Mouse (Mus musculus) layer of hippocampus, adult 9-11 months (tissue): ENCODE measurements at regions not wholly inside any gene's neighbourhood (a gene's known extent, or its start where the extent isn't known, plus 50 kb on each side); places are given as distances from the start of the nearest gene placed in this dataset.
A peak's percentile ranks its signal among the peaks of the same experiment; 100 is the strongest.
"Not testable (repeated sequence)": the region's sequence is repeated elsewhere in the genome, so short reads cannot be mapped to it uniquely, and the experiment has no call there.

Experiments
- DNase-seq: peaks from one replicate; pipeline ENCODE4 v3.0.0; 2022

DNA sequence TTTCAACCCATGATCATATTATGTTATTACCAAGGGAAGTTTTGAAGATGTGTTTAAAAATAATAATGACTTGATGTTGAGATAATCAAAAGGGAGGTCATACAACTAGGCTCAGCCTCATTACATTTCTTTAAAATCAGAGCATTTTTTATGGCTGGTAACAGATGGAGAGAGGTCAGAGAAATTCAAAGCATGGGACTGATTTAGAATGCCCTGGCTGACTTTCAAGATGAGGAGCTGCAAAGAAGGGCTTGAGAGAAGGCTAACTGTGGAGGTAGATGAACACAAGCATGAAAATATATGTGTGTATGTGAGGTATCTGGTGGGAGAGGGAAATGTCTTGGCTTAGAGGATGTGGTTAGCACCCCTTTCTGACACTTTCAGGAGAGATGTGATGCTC, 502.6 kb upstream of the Gdi2 start:
- DNase-seq = not testable (repeated sequence)

DNA sequence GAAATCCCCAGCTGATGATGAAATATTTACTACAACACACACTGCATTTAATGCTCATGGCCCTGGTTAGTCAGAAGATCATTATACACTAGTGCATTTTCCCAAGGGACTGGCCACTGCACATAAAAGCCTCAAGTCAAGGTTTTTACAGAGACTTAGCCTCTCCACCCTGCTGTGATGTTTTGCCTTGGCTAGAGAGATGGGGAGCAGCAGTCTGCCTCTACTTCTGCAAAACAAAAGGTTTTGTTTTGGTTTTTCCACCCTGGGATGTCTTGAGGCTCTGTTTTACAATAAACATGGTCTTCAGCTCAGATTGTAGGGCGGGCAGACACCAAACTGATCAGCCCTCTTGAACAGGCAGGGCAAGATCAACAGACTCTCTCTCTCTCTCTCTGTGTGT, 500.9 kb upstream of the Gdi2 start:
- DNase-seq = peak; percentile 2

DNA sequence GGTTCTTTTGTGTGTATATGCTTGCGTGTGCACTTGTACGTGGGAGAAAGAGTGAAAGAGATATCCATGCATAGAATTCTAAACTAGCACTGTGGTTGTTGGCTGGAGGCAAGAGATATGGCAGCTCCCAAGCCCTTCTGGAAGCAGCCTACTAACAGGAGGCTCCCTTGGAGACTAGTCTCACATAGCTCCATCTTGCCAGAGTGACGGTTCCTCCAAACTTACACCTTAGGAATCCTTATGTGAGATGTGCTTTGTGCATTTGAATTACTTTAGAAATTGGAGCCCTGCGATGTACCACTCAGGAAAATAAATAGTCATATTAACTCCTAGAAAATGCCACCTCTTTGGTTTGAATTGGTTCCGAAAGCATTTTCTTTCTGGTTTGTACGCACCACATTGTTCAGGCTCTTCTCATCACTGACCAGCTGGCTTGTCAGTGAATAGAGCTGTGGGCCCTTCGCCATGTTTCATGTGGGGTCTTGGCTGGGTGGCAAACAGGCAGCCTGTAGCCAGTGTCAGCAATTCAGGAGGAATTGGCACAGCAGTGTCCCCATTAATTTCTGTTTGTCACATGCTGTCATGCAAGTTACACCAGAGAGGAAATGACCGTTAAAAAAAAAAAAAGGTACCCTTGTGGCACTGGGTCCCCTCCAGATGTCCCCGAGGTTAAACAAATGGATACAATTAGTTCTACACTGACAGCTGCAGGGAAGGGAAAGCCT, 491.3 kb upstream of the Gdi2 start:
- DNase-seq = not testable (repeated sequence)

DNA sequence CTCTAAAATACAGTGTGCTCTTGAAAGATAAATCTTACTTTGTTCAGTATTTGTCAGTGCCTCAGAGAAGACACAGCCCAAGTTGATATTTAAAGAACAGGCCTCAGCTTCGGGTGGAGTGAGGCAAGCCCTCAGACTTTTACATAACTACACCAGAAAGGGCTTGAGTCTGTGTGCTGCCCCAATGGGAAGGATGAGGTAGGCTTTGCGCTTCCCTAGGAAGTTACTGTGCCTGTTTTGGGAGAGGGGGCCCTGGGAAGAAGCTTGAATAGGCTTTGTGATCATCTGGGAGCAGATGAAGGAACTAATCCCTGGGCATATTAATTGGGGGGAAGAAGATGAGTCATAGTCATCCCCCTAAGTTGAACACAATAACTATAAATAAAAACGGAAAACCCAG, 454.4 kb upstream of the Gdi2 start:
- DNase-seq = not testable (repeated sequence)

DNA sequence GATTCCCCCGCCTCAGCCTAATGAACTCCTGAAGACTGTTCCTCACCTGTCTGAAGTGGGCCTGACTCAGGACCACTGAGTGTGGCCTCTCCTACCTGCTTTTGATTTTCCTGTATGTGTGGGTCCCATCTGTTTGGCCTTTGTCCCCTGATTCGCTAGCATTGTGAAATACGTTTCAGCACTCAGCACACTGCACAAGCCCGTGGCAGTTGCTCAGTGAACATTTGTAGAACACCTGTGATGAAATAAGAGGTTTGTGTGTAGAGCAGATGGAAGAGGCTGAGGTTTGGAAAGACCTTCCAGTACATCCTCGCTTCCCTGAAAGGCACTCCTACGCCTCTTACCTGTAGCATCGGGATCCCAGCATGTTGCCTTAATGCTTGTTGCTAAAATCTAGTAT, 447.9 kb upstream of the Gdi2 start:
- not testable (repeated sequence) for DNase-seq

DNA sequence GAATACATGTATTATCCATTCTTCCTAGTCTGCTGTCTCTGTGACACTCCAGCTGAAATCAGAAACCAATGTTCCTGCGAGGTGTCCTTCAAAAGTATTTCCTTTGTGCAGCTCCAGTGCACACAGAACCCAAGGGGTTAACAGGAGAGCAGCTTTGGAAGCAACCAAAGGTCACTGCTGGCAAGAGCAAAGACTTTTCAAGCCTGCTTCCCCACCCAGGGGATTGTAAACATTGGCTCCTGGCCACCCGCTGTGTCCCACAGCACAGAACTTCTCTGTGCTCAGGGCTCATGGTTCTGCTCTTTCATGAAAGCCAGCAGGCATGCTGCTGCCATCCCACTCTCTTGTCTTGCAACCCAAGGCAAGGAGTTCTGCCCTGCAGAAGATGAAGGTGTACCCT, 431.3 kb upstream of the Gdi2 start:
- DNase-seq = not testable (repeated sequence)

DNA sequence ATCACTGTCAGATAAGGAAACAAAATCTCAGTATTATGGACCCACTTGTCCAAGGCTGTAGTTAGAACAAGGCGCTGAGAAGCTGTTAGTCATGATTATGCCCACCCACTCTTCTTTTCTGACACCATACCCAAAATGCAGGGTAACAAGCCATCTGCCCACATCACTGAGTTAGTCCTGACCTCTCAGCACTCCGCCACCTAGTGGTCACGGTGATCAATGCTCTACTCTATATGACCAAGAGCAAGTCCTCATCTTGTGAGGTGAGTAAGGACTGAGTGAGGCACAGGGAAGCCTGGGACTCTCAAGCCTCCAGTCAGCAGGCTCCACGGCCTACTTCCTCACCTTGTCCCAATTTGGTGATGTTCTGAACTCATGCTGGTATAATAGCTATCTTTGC, 409.7 kb upstream of the Gdi2 start:
- DNase-seq = not testable (repeated sequence)

DNA sequence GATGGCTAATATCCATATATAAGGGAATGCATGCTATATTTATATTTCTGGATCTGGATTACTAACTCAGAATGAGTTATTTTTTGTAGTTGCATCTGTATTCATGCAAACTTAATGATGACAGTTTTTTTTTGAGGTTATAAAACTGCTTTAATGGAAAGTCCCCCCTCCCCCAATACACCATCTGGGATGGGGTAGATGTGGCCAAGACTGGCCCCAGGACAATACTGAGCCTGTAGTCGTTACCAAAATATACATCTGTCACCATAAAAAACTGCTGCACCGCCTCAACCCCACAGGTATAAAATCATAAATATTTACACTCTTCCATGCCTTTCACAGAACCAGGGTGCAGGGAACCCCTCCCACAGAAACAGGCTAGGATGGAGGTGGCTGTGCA, 400.6 kb upstream of the Gdi2 start:
- not testable (repeated sequence) for DNase-seq

DNA sequence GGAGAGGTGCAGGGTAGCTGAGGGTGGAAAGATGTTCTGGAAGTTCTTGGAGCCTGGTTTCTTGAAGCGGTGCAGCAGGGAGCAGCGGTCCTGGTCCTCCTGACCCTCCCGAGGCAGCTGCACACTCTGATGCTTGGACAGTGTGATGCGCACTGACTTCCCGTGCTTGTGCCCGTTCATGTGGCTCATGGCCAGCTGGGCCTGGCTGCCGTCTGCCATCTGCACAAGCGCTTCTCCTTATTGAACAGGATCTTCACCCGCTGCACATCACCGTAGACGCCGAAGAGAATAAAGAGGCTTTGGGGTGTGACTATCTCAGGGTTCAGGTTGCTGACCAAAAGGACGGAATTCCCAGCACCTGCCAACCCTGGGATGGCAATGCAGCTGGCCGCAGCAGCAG, 399.2 kb upstream of the Gdi2 start:
- DNase-seq = no peak

DNA sequence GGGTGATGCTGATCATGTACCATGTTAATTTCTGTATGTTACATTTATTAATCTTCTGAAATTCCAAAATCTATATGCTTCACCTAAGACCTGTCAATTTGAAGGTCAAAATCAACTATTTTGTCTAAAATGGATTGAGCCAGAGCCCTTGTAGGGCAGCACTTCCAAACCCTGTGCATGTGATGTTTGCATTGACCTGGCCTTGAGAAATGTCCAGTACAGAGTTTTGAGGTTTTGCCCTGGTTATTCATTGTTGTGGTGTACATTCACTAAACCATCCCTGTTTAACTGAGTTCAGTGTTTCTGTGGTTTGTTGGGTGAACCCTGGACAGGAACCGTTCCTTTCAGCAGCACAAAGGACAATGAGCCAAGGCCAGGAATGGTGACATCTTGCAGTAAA, 392.4 kb upstream of the Gdi2 start:
- not testable (repeated sequence) for DNase-seq
